Mouse (Mus musculus): ENCODE data around the gene Tctex1d4.

DNA sequence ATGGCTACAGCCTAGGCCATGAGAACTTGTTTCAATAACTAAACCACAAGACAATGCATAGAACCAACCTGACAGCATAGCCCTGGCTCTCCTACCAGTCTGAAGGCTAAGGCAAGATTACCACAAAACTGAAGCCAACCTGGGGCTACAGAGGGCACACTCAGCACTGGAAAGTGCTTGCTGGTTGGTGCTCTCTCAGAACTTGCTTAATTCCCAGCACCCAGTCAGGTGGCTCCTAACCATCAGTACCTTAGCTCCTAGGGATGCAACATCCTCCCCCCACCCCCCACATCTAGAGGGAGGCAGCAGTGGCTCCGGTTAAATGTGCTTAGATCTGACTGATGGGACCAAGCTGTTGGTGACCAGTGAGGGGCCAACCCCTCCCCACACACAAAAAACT, 24.8 kb downstream of the Tctex1d4 start:
- TF ChIP-seq POLR2A (IDR thresholded peaks at IDR 0.05; ENCODE audit: control insufficient read depth, low read depth, low read length) = no peak
- TF ChIP-seq CTCF (IDR thresholded peaks at IDR 0.05; ENCODE audit: control insufficient read depth, insufficient read depth, insufficient replicate concordance, low read depth, low read length) = no peak
